Mouse (Mus musculus) neural tube, embryonic 10.5 days (tissue): ENCODE results near the gene Zranb1.

ENCODE experiments used
- DNase-seq: peaks from one replicate; pipeline ENCODE4 v3.0.0-alpha.2; 2017; ENCODE audit warnings: low spot score; ENCODE audit errors: extremely low spot score

The Zranb1 gene

DNA sequence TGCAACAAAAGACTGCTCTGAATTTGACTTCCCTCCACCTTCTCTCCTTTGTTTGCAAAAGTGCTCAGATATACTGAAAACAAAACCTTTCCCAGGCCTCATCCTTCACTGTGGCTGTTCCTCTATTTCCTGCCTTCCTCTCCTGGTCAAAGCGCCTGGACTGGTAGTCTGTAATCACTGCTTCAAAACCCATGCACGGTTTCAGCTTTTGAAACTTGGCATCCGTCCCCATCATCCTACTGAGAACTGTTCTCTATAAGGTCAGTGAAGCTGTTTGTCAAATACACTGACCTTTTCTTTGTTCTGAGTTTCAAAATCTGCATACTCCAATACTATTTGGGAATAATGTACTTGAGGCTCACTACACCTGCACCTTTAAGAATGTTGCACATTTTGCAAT lies 3.7 kb upstream of the Zranb1 start:
- no peak for DNase-seq

DNA sequence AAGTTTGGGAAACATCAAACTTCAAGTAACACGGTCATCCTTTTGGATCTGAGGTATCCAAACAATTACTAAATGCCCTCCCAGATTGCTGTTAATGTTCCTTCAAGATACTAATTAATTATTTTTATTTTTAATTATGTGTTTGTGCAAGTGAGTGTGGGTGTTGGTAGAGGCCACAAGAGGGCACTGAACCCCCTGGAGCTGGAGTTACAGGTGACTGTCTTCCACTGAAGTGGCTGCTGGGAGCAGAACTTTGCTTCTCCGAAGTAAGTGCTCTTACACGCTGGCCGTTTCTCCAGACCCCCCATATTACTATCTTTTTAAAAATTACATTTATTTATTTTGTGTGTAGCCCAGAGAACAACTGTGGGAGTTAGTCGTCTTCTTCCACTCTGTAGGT lies 887 bp upstream of the Zranb1 start:
- DNase-seq = no peak

- DNase-seq = peak; percentile 65
Measured at GRCm38 (mm10) chr7:132931560-132932351, 814 bp downstream of the Zranb1 start.

DNA sequence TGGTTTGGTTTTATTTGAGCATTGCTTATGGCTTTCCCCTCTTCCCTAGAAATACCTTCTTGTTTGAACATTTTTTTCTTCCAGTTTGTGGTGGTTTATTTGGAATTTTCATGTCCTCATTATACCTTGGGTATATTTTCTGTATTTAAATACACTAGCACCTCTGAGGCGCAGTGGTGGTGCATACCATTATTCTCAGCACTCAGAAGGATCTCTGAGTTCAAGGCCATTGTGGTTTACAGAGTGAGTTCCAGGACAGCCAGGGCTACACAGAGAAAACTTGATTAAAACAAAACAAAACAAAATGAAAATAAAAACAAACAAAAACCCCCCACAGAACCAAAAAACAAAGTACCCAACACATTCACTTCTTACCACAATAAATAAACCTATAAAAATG lies 2.4 kb downstream of the Zranb1 start:
- DNase-seq = no peak

DNA sequence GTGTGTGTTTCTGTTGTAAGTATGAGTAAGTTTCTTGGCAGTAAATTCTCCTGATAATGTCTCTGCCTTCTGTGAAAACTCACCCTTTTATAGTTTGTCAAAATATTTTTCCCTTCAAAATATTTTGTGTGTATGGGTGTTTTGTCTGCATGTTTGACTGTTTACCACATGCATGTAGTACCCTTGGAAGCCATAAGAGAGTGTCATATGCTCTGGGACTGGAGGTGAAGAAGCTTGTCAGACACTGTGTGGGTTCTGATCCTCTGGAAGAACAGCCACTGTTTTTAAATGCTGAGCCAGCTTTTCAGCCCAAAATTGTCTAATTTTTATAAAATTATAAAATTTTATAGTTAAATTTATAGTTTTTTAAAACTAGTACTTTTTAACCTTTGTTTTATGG lies 3.8 kb downstream of the Zranb1 start:
- no peak for DNase-seq

- no peak for DNase-seq
Measured at GRCm38 (mm10) chr7:132939118-132939517, 8.2 kb downstream of the Zranb1 start.

DNA sequence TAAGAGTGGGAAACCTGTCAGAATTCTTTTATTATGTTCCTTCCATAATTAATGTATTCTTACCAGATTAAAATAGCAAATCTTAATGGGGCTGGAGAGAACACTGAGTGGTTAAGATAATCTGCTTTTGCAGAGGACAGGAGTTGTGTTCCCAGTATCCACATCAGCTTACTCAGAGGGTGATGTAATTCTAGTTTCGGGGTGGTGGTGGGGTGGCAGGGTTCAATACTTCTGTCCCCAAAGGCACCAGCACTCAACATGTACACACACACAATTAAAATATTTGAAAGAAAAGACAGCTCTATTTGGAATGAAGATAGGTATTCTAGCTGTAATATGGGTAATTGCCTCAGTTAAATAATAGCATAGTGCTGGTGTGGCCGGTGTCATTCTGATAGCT lies 9.6 kb downstream of the Zranb1 start:
- DNase-seq = no peak

DNA sequence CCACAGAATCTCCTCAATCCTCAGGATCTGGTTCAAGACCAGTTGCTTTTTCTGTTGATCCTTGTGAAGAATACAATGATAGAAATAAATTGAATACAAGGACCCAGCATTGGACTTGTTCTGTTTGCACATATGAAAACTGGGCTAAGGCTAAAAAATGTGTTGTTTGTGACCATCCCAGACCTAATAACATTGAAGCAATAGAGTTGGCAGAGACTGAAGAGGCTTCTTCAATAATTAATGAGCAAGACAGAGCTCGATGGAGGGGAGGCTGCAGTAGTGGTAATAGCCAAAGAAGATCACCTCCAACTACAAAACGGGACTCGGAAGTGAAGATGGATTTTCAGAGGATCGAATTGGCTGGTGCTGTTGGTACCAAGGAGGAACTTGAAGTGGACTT lies 19.0 kb downstream of the Zranb1 start:
- no peak for DNase-seq

- no peak for DNase-seq
Measured at GRCm38 (mm10) chr7:132950613-132951012, 19.7 kb downstream of the Zranb1 start.

- no peak for DNase-seq
Measured at GRCm38 (mm10) chr7:132964395-132964794, 33.5 kb downstream of the Zranb1 start.

DNA sequence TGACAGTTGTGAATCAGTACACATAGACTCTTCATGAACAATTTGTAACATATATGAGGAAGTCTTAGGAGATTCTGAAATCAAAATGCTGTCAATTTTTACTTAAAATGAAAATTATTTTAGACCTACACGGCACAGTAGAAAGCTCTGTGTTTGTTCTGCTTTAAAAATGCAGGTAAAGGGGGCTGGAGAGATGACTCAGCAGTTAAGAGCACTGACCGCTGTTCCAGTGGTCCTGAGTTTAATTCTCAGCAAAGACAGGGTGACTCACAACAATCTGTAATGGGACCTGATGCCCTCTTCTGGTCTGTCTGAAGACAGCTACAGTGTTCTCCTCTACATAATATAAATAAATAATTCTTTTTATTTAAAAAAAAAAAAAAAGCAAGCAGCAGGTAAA lies 34.8 kb downstream of the Zranb1 start:
- no peak for DNase-seq

GRCm38 (mm10) chr7:132972079-132972478 lies 41.1 kb downstream of the Zranb1 start:
- DNase-seq = no peak

- no peak for DNase-seq
Measured at GRCm38 (mm10) chr7:132976079-132976478, 45.1 kb downstream of the Zranb1 start.

GRCm38 (mm10) chr7:132977981-132978380 lies 47.0 kb downstream of the Zranb1 start:
- no peak for DNase-seq

GRCm38 (mm10) chr7:132982639-132983038 lies 51.7 kb downstream of the Zranb1 start:
- DNase-seq = no peak

GRCm38 (mm10) chr7:132989839-132990238 lies 58.9 kb downstream of the Zranb1 start:
- no peak for DNase-seq

DNA sequence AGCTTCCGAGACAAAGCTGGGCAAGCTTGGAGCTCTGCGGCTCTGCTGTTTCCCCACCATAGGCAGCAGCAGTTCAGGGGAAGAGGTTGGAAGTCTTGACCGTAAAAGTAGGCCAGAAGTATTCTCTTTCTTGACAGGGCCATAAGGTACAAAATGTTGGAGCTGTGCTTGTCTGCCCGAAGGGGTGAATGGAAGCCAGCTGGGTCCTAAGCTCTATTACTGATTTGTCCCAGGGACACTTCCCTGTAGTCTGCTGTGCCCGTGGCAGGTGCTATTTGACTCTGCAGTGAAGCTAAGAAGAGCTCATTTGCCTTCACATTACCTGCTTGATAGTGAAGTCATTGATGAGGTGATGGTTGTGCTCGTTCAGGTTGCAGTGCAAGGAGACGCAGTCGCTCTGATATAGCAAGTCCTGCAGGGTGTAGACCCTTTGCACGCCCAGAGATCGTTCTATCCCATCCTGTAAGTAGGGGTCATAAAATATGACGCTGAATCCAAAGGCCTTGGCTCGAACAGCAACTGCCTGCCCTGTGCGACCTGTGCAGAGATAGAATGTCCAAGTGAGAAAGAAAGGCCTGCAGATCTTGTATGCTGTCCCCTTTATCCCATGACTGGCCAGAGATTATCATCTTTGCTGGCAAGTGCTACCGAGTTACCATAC lies 60.4 kb downstream of the Zranb1 start:
- DNase-seq = no peak

DNA sequence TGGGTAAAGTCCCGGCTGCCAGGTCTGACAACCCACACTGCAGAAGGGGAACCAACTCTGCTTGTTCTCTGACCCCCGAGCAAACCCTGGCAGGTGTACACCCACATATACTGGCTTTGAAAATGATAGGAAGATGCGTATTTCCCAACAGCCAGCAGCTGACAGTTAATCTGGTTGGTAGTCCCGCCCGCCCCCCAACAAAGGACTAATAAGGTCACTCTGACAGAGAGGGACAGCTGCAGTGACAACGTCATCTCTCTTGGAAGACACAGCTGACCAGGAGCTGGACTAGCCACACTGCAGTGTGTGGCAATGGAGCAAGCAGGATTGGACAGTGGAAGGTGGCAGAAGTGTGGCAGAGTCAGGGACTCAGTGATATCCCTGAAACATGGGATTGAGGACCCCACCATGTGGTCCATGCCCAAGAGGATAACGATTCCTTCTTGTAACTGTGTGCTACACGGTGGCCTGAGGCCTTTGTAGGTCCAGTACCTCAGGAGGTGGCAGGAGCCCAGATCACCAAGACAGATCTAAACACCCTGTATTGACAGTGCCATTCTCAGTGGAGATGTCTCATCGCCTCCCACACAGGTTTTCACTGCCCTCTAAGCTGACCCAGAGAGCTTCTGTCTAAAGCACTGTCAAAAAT lies 62.1 kb downstream of the Zranb1 start:
- peak; percentile 11 for DNase-seq

DNA sequence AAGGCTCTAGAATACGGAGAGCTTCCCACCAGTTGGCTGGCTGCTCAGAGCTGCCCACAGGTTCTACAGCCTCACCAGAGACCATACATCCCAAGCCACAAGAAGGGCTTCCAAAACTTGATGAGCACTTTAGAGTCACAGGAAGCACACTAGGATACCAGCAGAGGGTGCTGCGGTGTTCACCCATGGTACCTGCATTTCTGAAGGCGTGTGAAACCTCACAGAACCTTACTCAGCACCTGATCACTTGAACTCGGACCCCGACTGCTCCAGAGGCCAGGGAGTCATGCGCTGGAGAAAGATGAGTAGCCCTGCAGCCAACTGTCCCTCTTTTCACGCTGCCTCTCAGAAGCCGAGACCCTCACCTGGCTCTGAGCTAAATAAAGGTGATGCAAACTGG lies 63.2 kb downstream of the Zranb1 start:
- no peak for DNase-seq

GRCm38 (mm10) chr7:132994628-132995191 lies 63.8 kb downstream of the Zranb1 start:
- DNase-seq = no peak

DNA sequence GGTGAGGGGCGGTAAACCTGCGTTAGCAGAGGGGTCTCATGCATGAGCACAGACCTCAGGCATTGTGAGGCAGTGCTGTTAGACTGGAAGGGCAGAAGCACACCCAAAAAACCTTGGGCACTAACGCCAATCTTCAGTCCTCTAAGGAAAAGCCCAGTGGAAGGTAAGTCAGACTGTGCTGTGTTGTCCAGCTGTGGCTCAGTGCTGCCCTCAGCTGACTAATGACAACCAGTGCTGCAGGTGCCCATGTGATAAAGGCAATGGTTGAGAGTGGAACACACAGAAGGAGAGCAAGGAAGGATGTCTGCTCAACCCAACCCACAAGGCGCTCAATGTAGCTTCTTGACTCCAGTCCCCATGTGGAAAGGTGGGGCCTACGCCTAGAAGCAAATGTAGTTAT lies 65.4 kb downstream of the Zranb1 start:
- no peak for DNase-seq

GRCm38 (mm10) chr7:132998639-132999038 lies 67.7 kb downstream of the Zranb1 start:
- DNase-seq = no peak
